Mouse (Mus musculus): ENCODE results near the gene Frs2.

- TF ChIP-seq CTCF (IDR thresholded peaks at IDR 0.05; ENCODE audit: insufficient read depth, low read depth, low read length) = no peak
- TF ChIP-seq POLR2A (IDR thresholded peaks at IDR 0.05; ENCODE audit: insufficient read depth, low read depth, low read length) = no peak
Observed at GRCm38 (mm10) chr10:117064076-117064475, 84.3 kb downstream of the Frs2 start.
